Comparison of ENCODE assay signal across 8 mouse cellular contexts in genomic region chr2:92431611-92432179, GRCm38 (mm10). TPM values are rescaled to one million over a fixed set of nuclear protein-coding genes. Genes with fewer than 3 reads are reported as not detected.
DNase-seq lines count a peak whose midpoint lies in the region; ATAC-seq and TF ChIP-seq lines count a peak whose summit lies in the region.

No protein-coding gene starts in this region.

- peak overlapping the region; percentile 59 for H3K9ac ChIP-seq in heart, embryonic 16.5 days (ENCODE audit: low read length)

- peaks cover 43% of the 10 kb centered on the region for H3K4me1 ChIP-seq in kidney, adult 2 months (ENCODE audit: control insufficient read depth, insufficient read depth, low read length)
- H3K4me1 ChIP-seq in heart, embryonic 16.5 days (ENCODE audit: control insufficient read depth, insufficient read depth, low read length) = peaks cover 64% of the 10 kb centered on the region

- H3K27ac ChIP-seq in kidney, adult 2 months (ENCODE audit: insufficient read depth, low read depth, low read length) = peak overlapping the region; percentile 58
- peak overlapping the region; percentile 63 for H3K27ac ChIP-seq in heart, embryonic 16.5 days (ENCODE audit: low read length)

- H3K27me3 ChIP-seq in kidney, adult 2 months (replicated peaks; ENCODE audit: control insufficient read depth, insufficient read depth, low read length) = no peaks in the 10 kb centered on the region
- no peaks in the 10 kb centered on the region for H3K27me3 ChIP-seq in heart, embryonic 16.5 days (ENCODE audit: control insufficient read depth, insufficient read depth, low read length)

- TF ChIP-seq POLR2A in kidney, adult 2 months (IDR thresholded peaks at IDR 0.05; ENCODE audit: low read depth, low read length) = no peak

- WGBS in kidney, adult 2 months = 23% methylated on average over 11 of the region's 11 CpGs
- WGBS in heart, embryonic 16.5 days = 33% methylated on average over 11 of the region's 11 CpGs

- DNase-seq in kidney, adult 2 months = peak; percentile 27
- DNase-seq in kidney, adult 9 months = no peak
- DNase-seq in adipocyte (ENCODE audit: low spot score) = peak; percentile 62
- peak; percentile 20 for DNase-seq in lung, postnatal 10 days
- no peak for DNase-seq in embryo, embryonic 9.5 days (ENCODE audit: extremely low spot score)
- no peak for DNase-seq in left cerebral cortex, adult 11 months (ENCODE audit: low spot score)
- no peak for DNase-seq in frontal cortex, postnatal 36 days (ENCODE audit: low spot score in 2 of 2)

- H3K4me3 ChIP-seq in kidney, adult 2 months (ENCODE audit: insufficient read depth, low read depth, low read length) = peak overlapping the region; percentile 42
- H3K4me3 ChIP-seq in heart, embryonic 16.5 days (ENCODE audit: low read length) = peak overlapping the region; percentile 80

- peak overlapping the region; percentile 76 for H3K4me2 ChIP-seq in heart, embryonic 16.5 days (ENCODE audit: low read depth, low read length)

- no peaks in the 10 kb centered on the region for H3K36me3 ChIP-seq in kidney, adult 2 months (ENCODE audit: control insufficient read depth, insufficient read depth, low read length)
- no peaks in the 10 kb centered on the region for H3K36me3 ChIP-seq in heart, embryonic 16.5 days (ENCODE audit: control insufficient read depth, insufficient read depth)

- no peak for TF ChIP-seq CTCF in kidney, adult 2 months (conservative IDR thresholded peaks at IDR 0.05; ENCODE audit: insufficient read depth, insufficient read length, low read depth, low read length)

- no peak for ATAC-seq in heart, embryonic 16.5 days (replicated peaks; ENCODE audit: extremely low read depth, insufficient read depth, low FRiP score)

- no peaks in the 10 kb centered on the region for H3K9me3 ChIP-seq in heart, embryonic 16.5 days (replicated peaks; ENCODE audit: control insufficient read depth, low read length)

RNA-seq across cellular contexts. Expression of gene Cry2, which starts 2.1 kb away (rescaled TPM):
- polyA plus RNA-seq in kidney, adult 2 months (2012; rRNA removed) = 13.5 and 15.3 TPM in 2 replicates
- 18.4 and 18.6 TPM in 2 replicates for polyA plus RNA-seq in heart, embryonic 16.5 days (2015; fragmentation: Nextera tagmentation; extraction: Ambion mirVana)

RNA-seq across cellular contexts. Expression of gene Slc35c1, which starts 28.6 kb away (rescaled TPM):
- 29.6 and 35.4 TPM in 2 replicates for polyA plus RNA-seq in kidney, adult 2 months (2012; rRNA removed)
- polyA plus RNA-seq in heart, embryonic 16.5 days (2015; fragmentation: Nextera tagmentation; extraction: Ambion mirVana) = 9.9 and 12.9 TPM in 2 replicates

RNA-seq across cellular contexts. Expression of gene Mapk8ip1, which starts 30.6 kb away (rescaled TPM):
- polyA plus RNA-seq in kidney, adult 2 months (2012; rRNA removed) = 41.5 and 49.3 TPM in 2 replicates
- 5.7 TPM in 2 replicates for polyA plus RNA-seq in heart, embryonic 16.5 days (2015; fragmentation: Nextera tagmentation; extraction: Ambion mirVana)

RNA-seq across cellular contexts. Expression of gene 1700029I15Rik, which starts 49.4 kb away (rescaled TPM):
- 4.3 and 5.3 TPM in 2 replicates for polyA plus RNA-seq in kidney, adult 2 months (2012; rRNA removed)
- polyA plus RNA-seq in heart, embryonic 16.5 days (2015; fragmentation: Nextera tagmentation; extraction: Ambion mirVana) = 1.8 and 2.6 TPM in 2 replicates

RNA-seq across cellular contexts. Expression of gene Large2, which starts 57.0 kb away (rescaled TPM):
- 54.1 and 70.7 TPM in 2 replicates for polyA plus RNA-seq in kidney, adult 2 months (2012; rRNA removed)
- 1.7 and 2.0 TPM in 2 replicates for polyA plus RNA-seq in heart, embryonic 16.5 days (2015; fragmentation: Nextera tagmentation; extraction: Ambion mirVana)

Comparison
In these comparisons a context has a peak if more than half of its experiments do, and no peak if none do; other contexts are left out.
1. DNase-seq: peak in kidney, adult 2 months (single experiment), adipocyte (single experiment) and lung, postnatal 10 days (single experiment); none in kidney, adult 9 months (single experiment), embryo, embryonic 9.5 days (single experiment), left cerebral cortex, adult 11 months (single experiment) and frontal cortex, postnatal 36 days (0 of 2).